Mouse (Mus musculus) testis, adult 2 months (tissue): ENCODE data around the gene Casp7. TPM values are rescaled to one million over a fixed set of nuclear protein-coding genes. Genes with fewer than 3 reads are reported as not detected.

Source experiments
- H3K27ac ChIP-seq: fragments of 200-500 bp; 2 replicates; pipeline ENCODE4 v1.5.1; 2012; ENCODE audit warnings: low read depth, low read length; ENCODE audit not compliant: control insufficient read depth, insufficient read depth
- H3K27me3 ChIP-seq: fragments of 200-500 bp; 2 replicates; pipeline ENCODE4 v1.6.1; 2012; ENCODE audit warnings: mild to moderate bottlenecking, low read length, moderate library complexity; ENCODE audit not compliant: control insufficient read depth, insufficient read depth
- H3K36me3 ChIP-seq: fragments of 200-500 bp; 2 replicates; pipeline ENCODE4 v1.6.1; 2012; ENCODE audit warnings: mild to moderate bottlenecking, low read length; ENCODE audit not compliant: control insufficient read depth, insufficient read depth
- H3K4me1 ChIP-seq: fragments of 200-500 bp; 2 replicates; pipeline ENCODE4 v1.6.1; 2012; ENCODE audit warnings: low read length; ENCODE audit not compliant: control insufficient read depth, insufficient read depth
- H3K4me3 ChIP-seq: fragments of 200-500 bp; 2 replicates; pipeline ENCODE4 v1.5.1; 2012; ENCODE audit warnings: low read depth, mild to moderate bottlenecking, low read length, moderate library complexity, mixed read lengths; ENCODE audit not compliant: control insufficient read depth
- CTCF ChIP-seq: fragments of 200-500 bp; IDR thresholded peaks from 2 replicates; pipeline ENCODE4 v1.5.1; 2012; ENCODE audit warnings: low read depth, mild to moderate bottlenecking, inconsistent platforms, low read length, moderate library complexity; ENCODE audit not compliant: control insufficient read depth, insufficient read depth, insufficient replicate concordance
- POLR2A ChIP-seq: fragments of 200-500 bp; IDR thresholded peaks from 2 replicates; pipeline ENCODE4 v1.6.1; 2012; ENCODE audit warnings: low read depth, mild to moderate bottlenecking, inconsistent platforms, low read length, moderate library complexity; ENCODE audit not compliant: control insufficient read depth
- polyA plus RNA-seq: library from polyadenylated mRNA; depleted of rRNA; stranded (reverse); fragments of >200 nt; gene quantifications from 2 replicates; pipeline ENCODE4 v1.2.3, GENCODE M21; 2012

The Casp7 gene
- polyA plus RNA-seq, 1 experiment, result 1.7 TPM

DNA sequence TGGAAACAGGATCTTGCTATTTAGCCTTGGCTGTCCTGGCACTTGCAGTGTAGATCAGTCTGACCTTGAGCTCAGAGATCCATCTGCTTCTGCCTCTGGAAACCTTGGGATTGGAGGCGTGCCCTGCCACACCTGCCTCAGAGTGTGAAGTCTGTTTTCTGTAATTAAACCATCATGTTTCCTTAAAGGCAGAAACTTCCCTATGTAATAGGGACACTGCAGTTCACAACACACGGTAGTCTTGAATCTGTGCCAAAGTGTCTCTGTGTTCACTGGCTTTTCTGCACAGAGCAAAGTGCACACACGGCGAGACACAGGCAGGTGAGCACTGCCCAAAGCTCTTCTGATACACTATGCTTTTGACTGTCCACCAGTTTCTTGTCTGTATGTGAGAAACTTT, 21.5 kb downstream of the Casp7 start:
- Histone ChIP-seq H3K4me1 (no peaks in the 10 kb centered on the region), H3K36me3 (no peaks in the 10 kb centered on the region), H3K27me3 (no peaks in the 10 kb centered on the region), H3K27ac (no peak overlapping the region), H3K4me3 (no peak overlapping the region)
- TF ChIP-seq POLR2A (no peak), CTCF (no peak)

DNA sequence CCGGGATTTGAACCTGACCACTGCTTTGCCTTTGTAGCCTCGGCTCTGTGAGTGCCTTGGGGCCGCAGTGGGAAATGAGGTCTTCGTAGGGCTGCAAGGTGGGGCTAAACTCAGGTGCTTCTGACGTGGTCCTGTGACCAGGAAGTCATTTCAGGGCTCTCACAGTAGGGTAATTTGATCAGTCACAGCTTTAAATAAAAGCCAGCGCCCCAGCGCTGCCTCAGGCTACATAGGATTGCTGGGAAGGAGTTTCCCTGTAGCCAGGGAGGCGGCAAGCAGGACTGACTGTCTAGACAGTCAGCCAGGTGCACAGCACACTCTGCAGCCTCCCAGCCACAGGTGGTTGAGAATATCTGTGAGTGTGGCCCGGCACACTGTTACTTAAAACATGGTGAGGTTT, 22.5 kb downstream of the Casp7 start:
- no peak for TF ChIP-seq CTCF
- TF ChIP-seq POLR2A, result no peak
- no peak overlapping the region for H3K4me3 ChIP-seq
- no peaks in the 10 kb centered on the region for H3K36me3 ChIP-seq
- H3K4me1 ChIP-seq, result no peaks in the 10 kb centered on the region
- H3K27ac ChIP-seq, result no peak overlapping the region
- H3K27me3 ChIP-seq, result no peaks in the 10 kb centered on the region

DNA sequence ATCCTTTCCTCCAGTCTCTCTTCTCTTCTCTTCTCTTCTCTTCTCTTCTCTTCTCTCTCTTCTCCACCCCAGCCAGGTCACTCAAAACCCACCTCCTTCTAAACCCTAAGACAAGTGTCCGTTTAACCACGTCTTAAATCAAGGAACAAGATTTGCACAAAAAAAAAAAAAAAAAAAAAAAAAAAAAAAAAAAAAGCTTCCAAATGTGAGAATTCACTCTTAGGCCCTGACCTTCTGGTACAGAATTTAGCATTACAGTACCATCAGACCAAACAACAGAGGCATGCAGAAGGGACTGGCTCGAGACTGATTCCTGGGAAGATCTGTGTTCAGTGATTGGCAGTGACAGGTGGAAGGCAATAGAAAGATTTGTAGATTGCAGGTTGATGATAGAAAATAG, 23.4 kb downstream of the Casp7 start:
- TF ChIP-seq CTCF (no peak), POLR2A (no peak)
- Histone ChIP-seq H3K27me3 (no peaks in the 10 kb centered on the region), H3K4me3 (no peak overlapping the region), H3K27ac (no peak overlapping the region), H3K36me3 (no peaks in the 10 kb centered on the region), H3K4me1 (no peaks in the 10 kb centered on the region)

DNA sequence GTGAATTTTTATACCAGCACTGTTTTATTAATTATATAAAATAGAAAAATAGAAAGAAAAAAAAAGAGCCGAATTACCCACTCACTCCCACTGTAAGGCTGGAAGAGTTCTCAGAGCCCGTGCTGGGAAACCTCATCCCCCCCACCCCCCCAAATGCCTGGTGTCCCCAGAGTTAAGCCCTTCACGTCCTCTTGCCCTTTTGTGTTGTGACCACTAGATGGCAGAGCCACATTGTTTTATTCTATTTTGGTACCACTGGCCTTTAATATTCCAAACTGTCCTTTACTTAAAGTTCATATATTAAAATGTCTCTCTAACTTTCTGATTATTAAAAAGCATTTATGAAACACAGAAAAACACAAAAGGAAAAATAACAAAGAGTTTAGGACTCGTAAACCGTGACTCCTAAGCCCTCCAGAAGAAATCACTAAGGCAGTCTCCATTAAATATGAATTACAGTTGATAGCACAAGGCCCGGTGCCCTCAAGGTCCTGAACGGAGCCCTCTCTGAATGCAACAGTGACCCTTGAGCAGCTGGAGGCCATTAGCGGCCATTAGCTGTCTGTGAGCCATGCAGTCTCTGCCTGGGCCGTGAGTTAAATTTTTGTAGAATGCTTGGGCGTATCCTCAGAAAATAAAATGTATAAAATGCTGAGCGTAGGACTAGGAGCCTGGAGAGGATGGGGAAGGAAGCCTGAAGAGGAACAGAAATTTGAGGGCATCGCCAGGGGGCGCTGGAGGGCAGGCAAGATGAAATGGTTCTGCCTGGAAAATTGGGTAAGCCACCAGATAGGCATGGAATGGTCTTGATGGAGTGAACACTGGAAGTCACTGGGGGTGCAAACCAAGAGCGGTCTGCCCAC, 25.8 kb downstream of the Casp7 start:
- Histone ChIP-seq H3K27ac (no peak overlapping the region), H3K4me3 (no peak overlapping the region), H3K36me3 (no peaks in the 10 kb centered on the region), H3K4me1 (no peaks in the 10 kb centered on the region), H3K27me3 (no peaks in the 10 kb centered on the region)
- TF ChIP-seq CTCF (peak; percentile 66; the same call in 1 of the 2 replicates), POLR2A (no peak)

DNA sequence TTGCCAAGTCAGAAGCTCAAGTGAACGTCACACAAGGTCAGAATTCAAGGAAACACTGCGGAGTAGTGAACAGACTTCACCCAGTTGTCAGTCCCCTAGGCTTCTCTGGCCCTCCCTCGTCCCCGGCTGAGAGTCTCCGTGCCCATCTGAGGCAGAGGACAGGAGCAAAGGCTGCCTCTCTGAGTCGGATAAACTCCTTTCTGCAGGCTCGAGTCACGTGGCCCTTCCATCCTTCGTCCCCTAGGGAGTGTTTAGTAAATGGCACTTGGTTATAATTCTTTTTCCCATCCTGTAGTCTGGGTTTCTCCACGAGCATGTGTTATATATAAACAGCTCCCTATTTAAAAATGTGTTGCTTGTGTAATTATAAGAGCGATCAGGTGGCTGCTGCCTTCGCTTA, 26.4 kb downstream of the Casp7 start:
- Histone ChIP-seq H3K4me3 (no peak overlapping the region), H3K4me1 (no peaks in the 10 kb centered on the region), H3K27ac (no peak overlapping the region), H3K36me3 (no peaks in the 10 kb centered on the region), H3K27me3 (no peaks in the 10 kb centered on the region)
- no peak for TF ChIP-seq CTCF
- no peak for TF ChIP-seq POLR2A

DNA sequence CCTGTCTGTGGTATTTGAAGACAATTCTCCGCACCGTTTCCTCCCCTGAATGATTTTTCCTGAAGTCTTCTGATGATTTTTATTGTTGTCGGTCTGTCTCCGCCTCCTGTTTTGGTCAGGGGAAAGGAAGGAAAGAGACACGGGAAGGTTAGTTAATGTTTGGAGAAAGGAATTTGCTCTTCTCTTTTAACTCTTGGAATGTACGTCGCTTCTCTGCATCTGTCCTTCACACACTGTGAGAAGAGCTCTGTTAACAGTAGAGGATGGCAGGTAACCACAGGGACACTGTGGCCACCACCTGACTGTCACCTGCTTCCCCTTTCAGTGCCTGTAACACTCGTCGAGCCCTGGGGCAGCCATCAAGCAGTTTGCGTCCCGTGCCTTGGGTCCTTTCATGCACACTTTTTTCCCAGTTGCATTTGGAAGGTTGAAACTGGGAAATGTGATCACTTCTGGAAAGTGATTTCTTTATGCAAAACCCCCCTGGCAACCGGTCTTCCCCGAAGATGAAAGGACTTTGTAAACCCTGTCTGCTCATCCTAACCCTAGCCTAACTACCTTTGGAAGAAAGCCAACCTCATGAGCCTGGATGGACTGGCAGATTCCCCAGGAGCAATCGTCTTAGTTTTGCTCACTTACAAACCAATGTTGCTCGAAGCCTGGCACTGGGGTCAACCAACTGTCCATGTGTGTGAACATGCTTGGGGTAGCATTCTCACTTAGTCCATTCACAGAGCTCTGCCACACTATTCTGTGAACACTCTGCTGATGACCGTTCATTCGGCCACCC, 27.9 kb downstream of the Casp7 start:
- Histone ChIP-seq H3K36me3 (no peaks in the 10 kb centered on the region), H3K4me1 (no peaks in the 10 kb centered on the region), H3K4me3 (no peak overlapping the region), H3K27me3 (no peaks in the 10 kb centered on the region), H3K27ac (no peak overlapping the region)
- TF ChIP-seq CTCF (no peak), POLR2A (no peak)

DNA sequence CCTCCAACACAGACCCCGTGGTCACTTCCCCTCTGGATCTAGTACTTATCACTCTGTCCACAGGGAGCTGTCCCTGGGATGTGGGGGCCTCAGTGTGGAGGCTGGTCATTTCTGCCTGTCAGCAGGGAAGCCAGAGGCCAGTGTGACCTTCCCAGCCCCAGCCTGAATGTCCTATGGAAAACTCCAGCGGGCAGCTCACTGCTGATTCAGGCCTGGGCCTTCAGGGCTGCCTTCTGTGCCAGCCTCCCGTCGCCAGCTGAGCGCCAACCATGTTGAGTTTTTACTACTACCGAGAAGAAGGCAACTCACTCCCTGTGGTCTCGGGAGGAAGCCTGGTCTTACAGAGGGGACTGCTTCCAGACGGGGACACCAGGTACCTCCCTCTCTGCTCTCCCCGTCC, 28.6 kb downstream of the Casp7 start:
- H3K27ac ChIP-seq, result no peak overlapping the region
- no peaks in the 10 kb centered on the region for H3K4me1 ChIP-seq
- H3K4me3 ChIP-seq, result no peak overlapping the region
- no peaks in the 10 kb centered on the region for H3K27me3 ChIP-seq
- H3K36me3 ChIP-seq, result no peaks in the 10 kb centered on the region
- TF ChIP-seq POLR2A, result no peak

DNA sequence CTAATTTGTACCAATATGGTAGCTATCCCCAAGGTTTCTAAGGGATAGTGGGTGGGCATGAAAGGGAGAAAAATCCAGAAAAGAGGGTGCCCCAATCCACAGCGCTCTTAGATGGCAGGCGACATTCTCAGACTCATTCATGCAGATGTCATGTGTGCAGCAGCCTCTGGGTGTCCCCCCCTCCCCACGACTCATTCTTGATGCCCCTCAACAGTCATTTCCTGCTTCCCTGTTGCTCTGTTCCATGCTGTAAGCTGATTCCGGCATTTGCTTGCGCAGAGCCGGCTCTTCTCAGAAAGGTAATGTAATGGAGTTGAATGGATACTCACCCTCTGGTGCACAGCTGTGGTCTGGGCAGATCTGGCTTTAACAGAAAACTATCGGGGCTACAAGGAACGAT, 33.4 kb downstream of the Casp7 start:
- Histone ChIP-seq H3K27ac (no peak overlapping the region), H3K36me3 (no peaks in the 10 kb centered on the region), H3K27me3 (no peaks in the 10 kb centered on the region), H3K4me3 (no peak overlapping the region), H3K4me1 (no peaks in the 10 kb centered on the region)
- TF ChIP-seq CTCF, result no peak
- no peak for TF ChIP-seq POLR2A
